Mouse (Mus musculus) CD4-positive, CD25-positive, alpha-beta regulatory T cell, adult 4 months (primary cell): ENCODE results near the gene Arpc1b. TPM values are rescaled to one million over a fixed set of nuclear protein-coding genes. Genes with fewer than 3 reads are reported as not detected.
"Not testable (repeated sequence)": the region's sequence is repeated elsewhere in the genome, so short reads cannot be mapped to it uniquely, and the experiment has no call there.

Experiments
- ATAC-seq: one replicate; pipeline ENCODE4 v1.8.0; 2017
- polyA plus RNA-seq, 2 experiments: library from polyadenylated mRNA; unstranded; fragments of 100-300 nt; shearing (Covaris generic); gene quantifications; one replicate each; pipeline ENCODE4 v1.2.1; 2017

Gene Arpc1b
- polyA plus RNA-seq, 2 experiments from 2014 or later: 777 to 1,415 TPM

- ATAC-seq: peak; percentile 38
These were observed 825 bp downstream of the Arpc1b start for GRCm38 (mm10) chr5:145114606-145115473.

GRCm38 (mm10) chr5:145115736-145116135 lies 1.7 kb downstream of the Arpc1b start:
- no peak for ATAC-seq

- ATAC-seq: peak; percentile 85
These were observed 2.3 kb downstream of the Arpc1b start for GRCm38 (mm10) chr5:145116316-145116715.

- ATAC-seq: no peak
These were observed 2.9 kb downstream of the Arpc1b start for GRCm38 (mm10) chr5:145116916-145117315.

- ATAC-seq: no peak
These were observed 4.0 kb downstream of the Arpc1b start for GRCm38 (mm10) chr5:145118005-145118404.

- no peak for ATAC-seq
These were observed 4.4 kb downstream of the Arpc1b start for GRCm38 (mm10) chr5:145118461-145118860.

GRCm38 (mm10) chr5:145119385-145119784 lies 5.4 kb downstream of the Arpc1b start:
- ATAC-seq: no peak

- ATAC-seq: no peak
These were observed 6.9 kb downstream of the Arpc1b start for GRCm38 (mm10) chr5:145120921-145121320.

- no peak for ATAC-seq
These were observed 9.4 kb downstream of the Arpc1b start for GRCm38 (mm10) chr5:145123396-145123795.

GRCm38 (mm10) chr5:145126580-145126979 lies 12.6 kb downstream of the Arpc1b start:
- ATAC-seq: no peak

- ATAC-seq: no peak
These were observed 15.1 kb downstream of the Arpc1b start for GRCm38 (mm10) chr5:145129124-145129523.

- ATAC-seq: not testable (repeated sequence)
These were observed 15.8 kb downstream of the Arpc1b start for GRCm38 (mm10) chr5:145129773-145130172.

GRCm38 (mm10) chr5:145130191-145130590 lies 16.2 kb downstream of the Arpc1b start:
- no peak for ATAC-seq

GRCm38 (mm10) chr5:145130995-145131394 lies 17.0 kb downstream of the Arpc1b start:
- ATAC-seq: no peak

GRCm38 (mm10) chr5:145133275-145133674 lies 19.3 kb downstream of the Arpc1b start:
- not testable (repeated sequence) for ATAC-seq

- no peak for ATAC-seq
These were observed 24.8 kb downstream of the Arpc1b start for GRCm38 (mm10) chr5:145138836-145139235.

- peak; percentile 89 for ATAC-seq
These were observed 25.8 kb downstream of the Arpc1b start, which contains the start of the genes Pdap1 and Bud31 for GRCm38 (mm10) chr5:145139571-145140519. TSS of gene Pdap1 (minus strand) at chr5:145140238. TSS of gene Bud31 (plus strand) at chr5:145140362.

- ATAC-seq: peak; percentile 2
These were observed 26.6 kb downstream of the Arpc1b start for GRCm38 (mm10) chr5:145140611-145141010.

- no peak for ATAC-seq
These were observed 33.7 kb downstream of the Arpc1b start for GRCm38 (mm10) chr5:145147748-145148147.

- no peak for ATAC-seq
These were observed 35.3 kb downstream of the Arpc1b start for GRCm38 (mm10) chr5:145149294-145149693.

GRCm38 (mm10) chr5:145152690-145153089 lies 38.7 kb downstream of the Arpc1b start:
- ATAC-seq: no peak

GRCm38 (mm10) chr5:145161361-145161760 lies 47.3 kb downstream of the Arpc1b start:
- no peak for ATAC-seq

GRCm38 (mm10) chr5:145164710-145165109 lies 50.7 kb downstream of the Arpc1b start:
- no peak for ATAC-seq
